Mouse (Mus musculus) heart, postnatal 25 days (tissue): ENCODE results near the gene Ccdc148. TPM values are rescaled to one million over a fixed set of nuclear protein-coding genes. Genes with fewer than 3 reads are reported as not detected.

Source experiments
- DNase-seq: peaks from one replicate; pipeline ENCODE4 v3.0.0; 2022; ENCODE audit warnings: low spot score
- intact Hi-C: fragments of 180-260 bp; cut with DNase I; formaldehyde crosslinking; loops from one replicate; pipeline ENCODE4 v1.15.1; 2025
- total RNA-seq, 2 experiments: library from RNA; stranded (reverse); gene quantifications; 2 replicates each; pipeline ENCODE4 v1.2.3; 2021

Ccdc148 gene
- total RNA-seq, 2 experiments from 2014 or later = 0.64 to 0.83 TPM

DNA sequence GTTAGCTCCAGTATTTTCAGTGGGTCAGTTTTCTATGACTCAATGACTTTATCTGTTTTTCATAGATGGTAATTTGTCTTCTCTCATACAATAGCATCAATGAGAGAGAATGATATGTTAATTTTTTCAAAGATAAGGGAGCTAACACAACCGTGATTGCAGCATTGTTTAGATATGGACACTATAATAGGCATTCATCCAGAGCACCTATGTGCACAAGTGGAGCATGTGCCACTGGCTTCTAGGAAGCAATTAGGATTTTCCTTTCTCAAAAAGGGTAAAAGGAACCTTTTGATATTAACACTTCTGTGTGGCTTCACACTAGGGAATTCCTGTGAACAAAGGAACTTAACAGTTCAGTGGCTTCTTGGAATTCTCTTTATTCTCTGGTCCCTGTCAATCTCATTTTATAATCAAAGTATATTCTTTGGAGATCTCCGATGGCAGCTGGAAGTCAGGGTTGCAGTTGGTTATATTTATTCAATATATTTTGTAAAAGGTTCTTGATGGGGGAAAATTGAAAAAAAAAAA, 203.6 kb downstream of the Ccdc148 start:
- intact Hi-C loops = no loop called here
- DNase-seq = no peak

GRCm38 (mm10) chr2:58956351-58956750, 204.1 kb downstream of the Ccdc148 start:
- intact Hi-C loops = no loop called here
- DNase-seq = no peak

- intact Hi-C loops = no loop called here
- DNase-seq = no peak
These were observed 208.4 kb downstream of the Ccdc148 start for GRCm38 (mm10) chr2:58952101-58952500.

DNA sequence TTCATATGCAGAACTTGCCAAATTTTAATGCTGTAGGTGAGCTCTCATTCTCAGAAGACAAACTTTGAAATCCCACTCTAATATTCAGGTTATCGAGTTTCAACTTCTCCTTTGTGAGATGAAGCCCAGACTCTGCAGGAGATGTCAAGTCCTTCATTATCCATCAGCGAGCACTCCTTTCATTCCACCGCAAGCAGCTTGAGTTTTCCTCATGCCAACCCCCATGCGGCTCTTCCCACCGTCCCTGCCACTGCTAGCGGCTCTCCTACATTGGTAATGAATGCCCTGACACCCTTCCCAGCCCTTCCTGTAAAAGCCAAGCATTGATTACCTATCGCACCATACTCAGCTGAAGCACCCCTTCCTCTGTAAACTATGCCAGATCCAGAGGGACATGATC, 211.7 kb downstream of the Ccdc148 start:
- no peak for DNase-seq
- intact Hi-C loops = no loop called here

- DNase-seq = no peak
- intact Hi-C loops = no loop called here
These were observed 219.1 kb downstream of the Ccdc148 start for GRCm38 (mm10) chr2:58941361-58941760.

GRCm38 (mm10) chr2:58925551-58925950, 234.9 kb downstream of the Ccdc148 start:
- intact Hi-C loops = no loop called here
- DNase-seq = no peak

DNA sequence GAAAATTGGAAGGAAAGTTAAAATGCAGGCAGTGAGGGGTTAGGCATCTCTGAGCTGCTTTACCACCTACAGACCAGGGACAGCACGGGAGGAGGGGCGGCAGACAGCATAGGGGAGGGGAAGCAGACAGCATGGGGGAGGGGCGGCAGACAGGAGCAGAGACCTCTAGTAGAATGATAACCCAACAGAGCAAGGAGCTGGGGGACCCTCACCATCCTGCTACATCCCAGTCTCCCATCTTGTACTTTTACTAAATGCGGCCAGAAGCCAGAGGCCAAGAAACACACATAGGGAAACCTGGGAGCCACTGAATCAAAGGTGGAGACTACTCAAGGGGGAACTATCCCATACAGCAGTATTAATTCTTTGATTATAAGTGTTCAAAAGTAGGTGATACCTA, 242.1 kb downstream of the Ccdc148 start:
- DNase-seq = no peak
- intact Hi-C loops = no loop called here

DNA sequence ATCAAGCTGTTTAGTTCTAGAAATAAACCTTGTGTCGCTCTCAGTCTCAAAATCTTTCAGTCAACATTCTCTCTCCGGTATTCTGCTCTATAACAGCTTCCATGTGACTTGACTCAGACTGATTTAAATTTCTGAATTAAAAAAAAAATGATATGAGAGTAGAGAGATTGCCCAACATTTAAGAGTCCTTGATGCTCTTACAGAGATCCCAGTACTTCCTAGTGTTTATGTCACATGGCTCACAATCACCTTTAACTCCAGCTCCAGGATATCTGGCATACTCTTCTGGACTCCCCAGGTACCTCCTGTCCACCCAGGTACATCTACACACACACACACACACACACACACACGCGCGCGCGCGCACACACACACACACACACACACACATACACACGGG, 248.1 kb downstream of the Ccdc148 start:
- intact Hi-C loops = no loop called here
- no peak for DNase-seq

GRCm38 (mm10) chr2:58906814-58907516, 253.5 kb downstream of the Ccdc148 start:
- no peak for DNase-seq
- intact Hi-C loops = no loop called here

GRCm38 (mm10) chr2:58905057-58905456, 255.4 kb downstream of the Ccdc148 start:
- intact Hi-C loops = no loop called here
- DNase-seq = no peak

GRCm38 (mm10) chr2:58879876-58880275, 280.6 kb downstream of the Ccdc148 start:
- DNase-seq = no peak
- intact Hi-C loops = no loop called here

GRCm38 (mm10) chr2:58859134-58859533, 301.3 kb downstream of the Ccdc148 start, which contains the start of gene Gm11099:
Gene Gm11099, plus strand, starts transcription at chr2:58859434.
- intact Hi-C loops = no loop called here

DNA sequence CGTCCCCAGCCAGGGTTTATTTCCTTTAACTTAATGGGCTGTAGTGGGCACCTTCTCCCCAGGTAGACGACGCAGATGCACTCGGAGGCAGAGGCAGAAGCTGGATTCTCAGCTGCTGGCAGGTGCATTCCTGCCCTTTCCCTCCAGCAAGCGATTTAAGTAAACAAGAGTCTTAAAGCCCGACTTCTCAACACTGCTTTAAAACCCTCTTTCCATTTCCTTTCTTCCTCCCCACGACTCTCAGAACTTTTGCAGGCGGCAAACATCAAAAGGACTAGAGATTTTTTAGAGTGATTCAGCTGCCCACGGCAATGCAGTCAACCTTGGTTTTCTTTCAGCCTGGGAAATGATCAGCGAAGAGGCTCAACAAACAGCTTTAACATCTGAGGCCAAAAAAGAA, 316.0 kb downstream of the Ccdc148 start:
- DNase-seq = no peak
- intact Hi-C loops = no loop called here

More at GRCm38 (mm10) chr2:58859134-58859533, 301.3 kb downstream of the Ccdc148 start, which contains the start of gene Gm11099:
- no peak for DNase-seq

DNA sequence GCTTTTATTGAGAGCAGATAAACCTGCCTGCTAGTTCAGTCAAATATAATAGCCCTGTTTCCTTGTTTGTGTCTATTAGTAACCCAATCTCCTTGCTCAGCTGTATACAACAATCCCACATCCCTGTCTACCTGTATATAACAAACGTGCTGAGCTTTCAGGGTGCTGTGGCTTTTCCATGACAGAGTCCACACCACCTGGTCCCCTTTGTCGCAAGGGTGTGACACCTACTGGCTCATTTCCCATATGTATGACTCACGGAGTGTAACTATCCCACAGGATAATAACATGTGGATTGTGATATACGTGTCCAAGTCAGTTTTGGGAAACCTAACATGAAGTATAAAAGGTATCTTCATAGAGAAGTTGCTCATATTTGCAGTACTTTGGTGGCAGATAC, 318.0 kb downstream of the Ccdc148 start:
- DNase-seq = no peak
- intact Hi-C loops = no loop called here

DNA sequence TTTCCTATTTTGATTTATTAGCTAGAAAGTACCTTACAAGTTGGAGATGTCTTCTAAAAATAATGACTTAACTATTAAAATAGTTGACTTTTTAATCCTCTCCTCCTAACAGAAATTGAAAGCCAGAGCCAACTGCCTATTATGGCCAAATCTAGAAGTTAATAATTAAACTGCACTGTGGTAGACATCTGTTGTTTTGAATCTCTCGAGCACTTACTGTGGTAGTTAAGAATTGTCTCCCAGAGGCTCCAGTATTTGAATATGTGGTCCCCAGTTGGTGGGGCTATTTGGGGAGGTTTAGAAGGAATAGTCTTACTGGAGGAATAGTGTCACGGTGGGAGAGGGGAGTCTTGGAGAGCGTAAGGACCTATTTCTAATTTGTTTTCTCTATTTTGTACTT, 319.5 kb downstream of the Ccdc148 start:
- no peak for DNase-seq
- intact Hi-C loops = no loop called here

GRCm38 (mm10) chr2:58832253-58832980, 328.1 kb downstream of the Ccdc148 start:
- no peak for DNase-seq
- intact Hi-C loops = no loop called here

DNA sequence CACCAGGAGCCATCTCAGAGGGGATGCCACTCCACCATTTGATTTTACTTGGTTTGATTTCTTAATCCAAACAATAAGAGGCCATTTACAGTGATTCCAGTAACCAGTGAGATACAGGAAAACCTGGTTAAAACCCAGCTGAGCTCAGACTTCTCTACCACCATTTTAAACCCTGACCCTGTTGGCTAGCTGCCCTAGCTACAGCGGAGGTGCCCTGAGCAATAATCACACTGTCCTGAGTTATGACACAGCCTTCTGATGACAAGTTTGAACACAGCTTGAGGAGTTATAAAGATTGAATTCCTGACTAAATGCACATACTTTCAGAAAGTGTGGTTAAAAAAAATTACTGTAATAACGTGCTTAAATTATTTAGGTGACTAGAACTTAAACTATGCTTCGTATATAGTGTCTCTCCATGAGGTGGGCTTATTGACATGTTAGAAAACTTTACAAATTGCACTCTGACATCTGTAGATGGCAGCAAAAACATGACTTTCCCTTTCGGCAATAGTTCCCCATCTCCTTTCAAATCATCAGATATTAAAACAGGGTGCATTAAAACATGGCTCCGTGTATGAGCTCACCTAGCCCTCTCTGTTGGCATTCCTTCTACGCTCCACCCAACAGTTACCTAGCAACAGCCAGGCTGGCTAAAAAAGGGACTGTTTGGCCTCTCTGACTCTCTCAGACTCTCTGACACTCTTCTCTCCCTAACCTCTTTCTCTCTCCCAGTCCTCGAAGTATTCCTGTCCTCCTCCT, 330.3 kb downstream of the Ccdc148 start:
- intact Hi-C loops = loop anchor here (5.0 kb wide), 1 partner anchor 592 kb away; no protein-coding TSS in a partner anchor

DNA sequence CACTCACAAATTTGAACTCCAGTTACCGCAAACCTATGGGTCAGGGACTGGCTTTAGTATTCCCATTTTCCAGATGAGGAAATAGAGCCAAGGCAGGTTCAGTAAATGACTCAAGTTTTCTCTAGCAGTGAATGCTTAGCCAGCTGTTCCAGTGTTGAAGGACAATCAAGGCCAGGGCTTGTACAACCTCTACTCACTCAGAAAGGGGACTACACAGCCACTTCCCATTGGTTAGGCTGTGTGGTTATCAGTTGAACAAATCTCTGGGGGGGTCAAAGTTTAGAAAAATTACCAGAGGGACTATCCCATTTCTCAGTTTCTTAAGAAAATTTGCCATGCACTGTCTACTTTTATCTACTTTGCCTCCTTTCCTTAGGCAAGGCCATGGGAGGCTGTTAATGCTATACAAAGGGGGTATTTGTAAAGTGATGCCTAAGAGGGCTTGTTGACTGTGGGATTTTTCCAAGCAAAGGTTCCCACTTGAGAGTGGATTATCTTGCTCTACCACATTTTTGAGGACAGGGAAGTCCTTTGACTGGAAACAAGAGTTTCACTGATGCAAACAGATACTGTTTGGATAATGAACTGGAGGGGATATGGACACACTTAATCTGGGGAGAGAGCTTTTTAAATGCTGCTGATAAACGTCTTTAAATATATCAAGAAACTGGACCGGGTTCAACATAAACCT, 331.4 kb downstream of the Ccdc148 start:
- intact Hi-C loops = loop anchor here (5.0 kb wide), 1 partner anchor 593 kb away; no protein-coding TSS in a partner anchor
- no peak for DNase-seq

More for the DNA sequence above, 330.3 kb downstream of the Ccdc148 start:
- no peak for DNase-seq

- intact Hi-C loops = no loop called here
- DNase-seq = no peak
These were observed 347.5 kb downstream of the Ccdc148 start for GRCm38 (mm10) chr2:58812941-58813340.

GRCm38 (mm10) chr2:58799623-58800022, 360.9 kb downstream of the Ccdc148 start:
- no peak for DNase-seq
- intact Hi-C loops = no loop called here
